Mouse (Mus musculus): Measurements from ENCODE around the gene Gfra1. TPM values are rescaled to one million over a fixed set of nuclear protein-coding genes. Genes with fewer than 3 reads are reported as not detected.
A peak's percentile ranks its signal among the peaks of the same experiment; 100 is the strongest.

The Gfra1 gene
- polyA plus RNA-seq, 1 experiment from 2014 or later: 5.1 TPM

DNA sequence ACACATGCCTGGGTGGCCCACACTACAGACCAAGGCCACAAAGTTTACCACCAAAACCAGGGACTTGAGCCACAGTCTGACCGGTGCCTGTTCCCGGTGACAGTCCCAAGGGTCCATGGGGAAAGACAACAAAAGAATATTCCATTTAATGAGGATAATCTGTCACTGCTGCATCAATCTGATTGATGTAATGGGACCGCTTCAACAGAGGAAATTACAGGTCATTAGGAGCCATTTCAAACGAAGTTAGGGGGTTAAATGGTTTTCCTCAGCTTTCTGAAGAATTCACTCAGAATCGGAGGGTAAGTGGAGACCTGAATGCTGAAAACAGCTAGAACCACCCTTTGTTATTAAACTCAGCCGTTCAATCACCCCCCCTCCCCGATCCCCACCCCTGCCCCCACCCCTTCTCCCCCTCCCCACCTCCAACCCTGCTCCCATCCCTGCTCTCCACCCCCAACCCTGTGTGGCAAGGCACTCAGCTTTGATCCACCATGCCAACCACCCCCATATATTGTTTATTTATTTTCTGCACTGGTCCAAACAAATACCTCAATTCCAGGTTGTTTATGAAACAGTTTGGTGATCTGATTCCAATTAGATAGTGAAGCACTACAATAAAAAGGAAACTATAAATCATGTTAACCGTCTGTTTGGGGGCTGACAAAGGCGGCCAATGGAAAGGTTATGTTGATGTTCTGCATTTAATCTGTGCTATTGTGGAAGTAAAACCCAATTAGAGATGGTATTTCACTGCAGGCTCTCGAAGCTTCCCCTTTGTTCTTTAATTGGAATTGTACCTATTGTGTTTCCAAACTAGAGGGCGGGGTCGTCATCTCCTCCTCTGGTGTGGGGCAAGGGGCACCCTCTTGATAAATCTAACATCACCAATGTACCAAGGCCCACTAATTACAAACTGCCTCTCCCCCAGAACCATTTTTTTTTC is 119.9 kb downstream of the Gfra1 start:
- no peak for DNase-seq (ENCODE audit: low spot score)
- Histone ChIP-seq H3K4me3 (no peak overlapping the region), H3K36me3 (no peaks in the 10 kb centered on the region), H3K4me1 (peaks cover 29% of the 10 kb centered on the region), H3K27ac (peak overlapping the region; percentile 53), H3K9me3 (replicated peaks) (no peaks in the 10 kb centered on the region), H3K27me3 (ENCODE audit: low read depth, poor library complexity, severe bottlenecking) (no peaks in the 10 kb centered on the region; the same call in 1 of the 2 replicates)
- 20% methylated on average over 12 of the region's 12 CpGs for WGBS

DNA sequence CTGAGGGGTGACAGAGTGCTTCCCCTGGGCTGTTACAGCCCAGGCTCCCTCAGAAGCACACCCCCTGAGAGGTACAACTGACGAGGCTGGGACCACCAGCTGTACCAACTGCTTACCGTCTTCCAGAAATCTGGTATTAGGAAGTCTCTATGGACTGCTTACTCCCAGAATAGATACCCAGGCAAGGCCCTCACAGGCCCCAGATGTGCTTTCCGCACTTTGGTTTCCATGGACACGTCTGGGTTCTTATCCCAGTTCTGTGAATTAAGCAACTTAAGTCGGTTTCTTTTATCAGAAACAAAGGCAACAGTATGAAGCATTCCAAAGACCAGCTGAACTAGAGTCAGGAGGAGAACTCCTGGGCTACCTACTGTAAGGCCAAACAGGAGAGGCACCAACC is 126.4 kb downstream of the Gfra1 start:
- H3K4me1 ChIP-seq: peaks cover 7% of the 10 kb centered on the region
- no peak overlapping the region for H3K27ac ChIP-seq
- 70% methylated on average over 5 of the region's 5 CpGs for WGBS
- DNase-seq (ENCODE audit: low spot score): no peak
- no peaks in the 10 kb centered on the region for H3K36me3 ChIP-seq
- H3K27me3 ChIP-seq (ENCODE audit: low read depth, poor library complexity, severe bottlenecking): no peaks in the 10 kb centered on the region
- H3K4me3 ChIP-seq: no peak overlapping the region
- no peaks in the 10 kb centered on the region for H3K9me3 ChIP-seq (replicated peaks)

DNA sequence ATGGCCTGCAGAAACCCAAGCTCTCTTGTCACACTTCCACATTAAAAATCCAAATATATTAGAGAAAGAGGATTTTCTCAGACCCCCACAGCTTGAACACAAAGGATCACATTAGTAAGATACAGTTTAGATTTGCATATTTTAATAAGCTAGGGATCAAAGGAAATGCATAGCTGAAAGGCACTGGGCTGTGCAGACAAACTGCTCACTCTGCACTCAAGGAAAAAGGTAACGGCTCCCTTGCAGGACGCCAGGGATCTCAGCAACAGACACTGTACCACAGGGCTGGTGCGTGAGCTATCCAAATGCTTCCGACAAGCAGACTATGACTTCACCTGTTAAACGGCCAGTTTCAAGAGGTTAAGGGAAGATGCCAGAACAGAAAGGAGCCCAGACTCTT is 127.7 kb downstream of the Gfra1 start:
- WGBS: 70% methylated on average over 5 of the region's 5 CpGs
- Histone ChIP-seq H3K4me3 (no peak overlapping the region), H3K36me3 (no peaks in the 10 kb centered on the region), H3K27ac (no peak overlapping the region), H3K9me3 (replicated peaks) (no peaks in the 10 kb centered on the region), H3K4me1 (peaks cover 7% of the 10 kb centered on the region), H3K27me3 (ENCODE audit: low read depth, poor library complexity, severe bottlenecking) (no peaks in the 10 kb centered on the region)
- no peak for DNase-seq (ENCODE audit: low spot score)

GRCm38 (mm10) chr19:58316474-58316873 is 139.2 kb downstream of the Gfra1 start:
- Histone ChIP-seq H3K27ac (no peak overlapping the region), H3K27me3 (ENCODE audit: low read depth, poor library complexity, severe bottlenecking) (no peaks in the 10 kb centered on the region), H3K4me3 (no peak overlapping the region), H3K4me1 (peaks cover 6% of the 10 kb centered on the region), H3K9me3 (replicated peaks) (0 out of 2 replicates have a peak, but pooled peaks cover 6% of the 10 kb centered on the region), H3K36me3 (no peaks in the 10 kb centered on the region)
- no peak for DNase-seq (ENCODE audit: low spot score)
- WGBS: 83% methylated on average over 5 of the region's 5 CpGs

- no peaks in the 10 kb centered on the region for H3K27me3 ChIP-seq (ENCODE audit: low read depth, poor library complexity, severe bottlenecking)
- DNase-seq (ENCODE audit: low spot score): no peak
- no peak overlapping the region for H3K27ac ChIP-seq
- H3K9me3 ChIP-seq (replicated peaks): 0 out of 2 replicates have a peak, but pooled peaks cover 6% of the 10 kb centered on the region
- H3K4me3 ChIP-seq: no peak overlapping the region
- WGBS: 94% methylated on average over 5 of the region's 5 CpGs
- H3K4me1 ChIP-seq: peaks cover 6% of the 10 kb centered on the region; the same call in 1 of the 2 replicates
- H3K36me3 ChIP-seq: no peaks in the 10 kb centered on the region
These were observed 140.0 kb downstream of the Gfra1 start for GRCm38 (mm10) chr19:58315681-58316080.

DNA sequence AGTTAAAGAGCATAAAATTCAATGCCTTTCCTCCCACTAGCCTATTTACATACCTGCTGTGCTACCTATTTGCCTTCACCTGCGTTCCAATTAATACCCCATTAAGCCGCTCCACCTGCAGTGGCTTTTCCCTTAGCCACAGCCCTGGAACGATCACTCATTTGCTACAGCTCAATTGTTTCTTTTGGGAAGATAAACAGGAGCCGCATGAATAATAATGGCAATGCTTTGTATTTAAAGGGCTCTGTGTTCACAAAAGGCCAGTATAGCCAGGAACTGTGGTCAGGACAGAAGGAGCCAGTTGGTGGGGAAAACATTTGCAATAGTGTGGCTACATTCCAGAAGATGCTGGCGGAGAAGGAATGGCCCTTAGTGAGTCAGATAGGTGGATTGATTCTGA is 141.1 kb downstream of the Gfra1 start:
- WGBS: 90% methylated on average over 5 of the region's 5 CpGs
- Histone ChIP-seq H3K9me3 (replicated peaks) (0 out of 2 replicates have a peak, but pooled peaks cover 6% of the 10 kb centered on the region), H3K27ac (no peak overlapping the region), H3K4me1 (peaks cover 16% of the 10 kb centered on the region), H3K27me3 (ENCODE audit: low read depth, poor library complexity, severe bottlenecking) (no peaks in the 10 kb centered on the region), H3K4me3 (no peak overlapping the region), H3K36me3 (no peaks in the 10 kb centered on the region)
- no peak for DNase-seq (ENCODE audit: low spot score)

- H3K9me3 ChIP-seq (replicated peaks): 0 out of 2 replicates have a peak, but pooled peaks cover 6% of the 10 kb centered on the region
- no peaks in the 10 kb centered on the region for H3K27me3 ChIP-seq (ENCODE audit: low read depth, poor library complexity, severe bottlenecking)
- peaks cover 16% of the 10 kb centered on the region for H3K4me1 ChIP-seq
- no peak overlapping the region for H3K27ac ChIP-seq
- WGBS: 85% methylated on average over 2 of the region's 2 CpGs
- no peak for DNase-seq (ENCODE audit: low spot score)
- no peaks in the 10 kb centered on the region for H3K36me3 ChIP-seq
- no peak overlapping the region for H3K4me3 ChIP-seq
These were observed 141.9 kb downstream of the Gfra1 start for GRCm38 (mm10) chr19:58313785-58314184.

- DNase-seq (ENCODE audit: low spot score): no peak
- WGBS: 89% methylated on average over 2 of the region's 2 CpGs
- H3K27ac ChIP-seq: no peak overlapping the region
- H3K4me3 ChIP-seq: no peak overlapping the region
- H3K9me3 ChIP-seq (replicated peaks): 0 out of 2 replicates have a peak, but pooled peaks cover 6% of the 10 kb centered on the region
- no peaks in the 10 kb centered on the region for H3K36me3 ChIP-seq
- no peaks in the 10 kb centered on the region for H3K27me3 ChIP-seq (ENCODE audit: low read depth, poor library complexity, severe bottlenecking)
- H3K4me1 ChIP-seq: peaks cover 15% of the 10 kb centered on the region
These were observed 143.2 kb downstream of the Gfra1 start for GRCm38 (mm10) chr19:58312492-58312891.

GRCm38 (mm10) chr19:58310334-58311315 is 145.1 kb downstream of the Gfra1 start:
- Histone ChIP-seq H3K4me1 (peaks cover 10% of the 10 kb centered on the region), H3K27ac (no peak overlapping the region), H3K36me3 (peaks cover 2% of the 10 kb centered on the region; the same call in 1 of the 2 replicates), H3K4me3 (no peak overlapping the region), H3K27me3 (ENCODE audit: low read depth, poor library complexity, severe bottlenecking) (no peaks in the 10 kb centered on the region), H3K9me3 (replicated peaks) (0 out of 2 replicates have a peak, but pooled peaks cover 6% of the 10 kb centered on the region)
- DNase-seq (ENCODE audit: low spot score): no peak
- 76% methylated on average over 12 of the region's 12 CpGs for WGBS

- WGBS: 78% methylated on average over 14 of the region's 14 CpGs
- peaks cover 10% of the 10 kb centered on the region for H3K4me1 ChIP-seq
- no peaks in the 10 kb centered on the region for H3K27me3 ChIP-seq (ENCODE audit: low read depth, poor library complexity, severe bottlenecking)
- H3K27ac ChIP-seq: no peak overlapping the region
- peaks cover 2% of the 10 kb centered on the region; the same call in 1 of the 2 replicates for H3K36me3 ChIP-seq
- no peak for DNase-seq (ENCODE audit: low spot score)
- H3K4me3 ChIP-seq: no peak overlapping the region
- H3K9me3 ChIP-seq (replicated peaks): 0 out of 2 replicates have a peak, but pooled peaks cover 6% of the 10 kb centered on the region
These were observed 146.0 kb downstream of the Gfra1 start for GRCm38 (mm10) chr19:58309620-58310275.

DNA sequence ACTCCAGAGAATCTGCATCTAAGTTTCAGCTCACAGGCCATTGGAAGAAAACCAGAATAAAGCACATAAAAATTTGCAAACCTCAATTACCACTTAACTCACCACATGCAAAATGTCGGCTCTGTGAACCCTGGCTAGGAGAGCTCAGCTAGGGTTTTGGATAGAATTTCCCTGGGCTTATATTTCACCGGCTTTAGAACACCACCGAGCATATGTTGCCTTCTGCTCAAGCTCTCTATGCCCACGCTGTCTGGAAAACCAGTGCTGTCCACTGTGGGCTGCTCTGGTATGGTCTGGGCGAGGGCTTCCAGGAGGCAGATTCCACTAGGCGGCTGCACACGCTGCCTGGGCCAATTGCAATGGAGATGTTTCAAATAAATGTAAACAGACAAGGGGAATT is 154.6 kb downstream of the Gfra1 start:
- H3K4me3 ChIP-seq: no peak overlapping the region
- DNase-seq (ENCODE audit: low spot score): no peak

GRCm38 (mm10) chr19:58297926-58298325 is 157.8 kb downstream of the Gfra1 start:
- DNase-seq (ENCODE audit: low spot score): no peak
- 88% methylated on average over 2 of the region's 2 CpGs for WGBS

More for the DNA sequence above, 154.6 kb downstream of the Gfra1 start:
- no peak overlapping the region for H3K27ac ChIP-seq
- H3K36me3 ChIP-seq: peaks cover 2% of the 10 kb centered on the region; the same call in 1 of the 2 replicates
- peaks cover 25% of the 10 kb centered on the region for H3K4me1 ChIP-seq
- H3K27me3 ChIP-seq (ENCODE audit: low read depth, poor library complexity, severe bottlenecking): 0 out of 2 replicates have a peak, but pooled peaks cover 3% of the 10 kb centered on the region
- WGBS: 90% methylated on average over 7 of the region's 7 CpGs
- H3K9me3 ChIP-seq (replicated peaks): no peaks in the 10 kb centered on the region

More at GRCm38 (mm10) chr19:58297926-58298325, 157.8 kb downstream of the Gfra1 start:
- Histone ChIP-seq H3K4me1 (peaks cover 28% of the 10 kb centered on the region), H3K4me3 (no peak overlapping the region), H3K36me3 (no peaks in the 10 kb centered on the region), H3K9me3 (replicated peaks) (no peaks in the 10 kb centered on the region), H3K27ac (no peak overlapping the region), H3K27me3 (ENCODE audit: low read depth, poor library complexity, severe bottlenecking) (0 out of 2 replicates have a peak, but pooled peaks cover 6% of the 10 kb centered on the region)
